Mouse (Mus musculus) layer of hippocampus, adult 9-11 months (tissue): ENCODE data around the gene Gjc3.

Experiments
- DNase-seq: peaks from one replicate; pipeline ENCODE4 v3.0.0; 2022

Gjc3 gene

DNA sequence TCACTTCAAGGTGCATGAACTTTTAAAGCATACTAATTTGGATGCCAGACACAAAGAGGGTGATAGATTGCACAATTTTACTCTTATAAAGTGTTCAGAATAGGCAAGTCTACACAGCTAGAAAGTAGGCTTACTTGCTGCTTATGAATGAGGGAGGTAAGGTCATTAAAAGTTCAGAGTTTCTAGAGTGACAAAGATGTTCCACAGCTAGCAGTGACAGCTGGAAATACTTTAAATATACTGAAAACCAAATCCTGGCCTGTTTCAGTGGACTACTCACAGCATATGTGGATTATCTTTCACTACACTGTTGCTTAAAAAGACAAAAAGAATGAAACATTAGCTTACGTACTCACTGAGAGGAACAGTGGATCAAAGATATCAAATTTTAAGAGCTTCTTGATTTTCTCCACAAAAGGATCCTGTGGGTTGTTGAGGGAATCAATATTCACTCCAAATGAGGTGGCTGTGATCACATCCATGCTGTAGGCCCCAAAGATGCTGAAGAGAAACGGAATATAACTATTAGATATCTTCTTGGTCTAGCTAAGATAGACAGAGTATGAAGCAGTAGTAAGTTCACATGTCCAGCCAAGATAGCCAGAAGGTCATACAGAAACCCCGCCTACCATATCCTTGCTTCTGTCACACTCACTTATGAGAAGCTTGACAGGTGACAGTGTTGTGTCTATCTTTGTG, 53.2 kb downstream of the Gjc3 start:
- no peak for DNase-seq
